Mouse (Mus musculus): ENCODE results near the gene Ror1.

DNA sequence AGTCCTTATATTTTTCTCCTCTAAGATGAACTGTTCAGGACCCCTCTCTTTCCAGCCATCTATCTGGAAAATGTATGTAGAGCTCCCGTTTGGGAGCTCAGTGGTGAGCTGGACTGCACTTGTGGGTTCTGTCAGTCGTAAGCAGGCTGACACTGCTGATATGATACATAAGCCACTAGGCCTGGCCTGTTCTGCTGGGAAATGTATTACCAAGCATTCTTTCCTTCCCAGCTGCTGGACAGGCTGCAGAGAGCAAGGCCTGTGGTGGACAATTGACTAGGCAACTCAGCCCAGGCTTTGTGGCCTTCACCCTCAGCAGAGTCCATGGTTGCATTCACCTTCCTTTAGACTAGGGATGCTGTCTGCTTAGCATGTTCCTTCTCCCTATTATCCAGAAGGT, 46.0 kb downstream of the Ror1 start:
- TF ChIP-seq CTCF (IDR thresholded peaks at IDR 0.05; ENCODE audit: low read depth) (no peak), EP300 (IDR thresholded peaks at IDR 0.05; ENCODE audit: low read depth) (no peak)
